Mouse (Mus musculus) lung, adult 2 months (tissue): Measurements from ENCODE around the gene 4931409K22Rik.

Experiments
- CTCF ChIP-seq: fragments of 200-500 bp; IDR thresholded peaks from 2 replicates; pipeline ENCODE4 v1.5.1; 2011; ENCODE audit warnings: mild to moderate bottlenecking, low read length, control low read depth; ENCODE audit not compliant: insufficient read depth
- POLR2A ChIP-seq: fragments of 200-500 bp; IDR thresholded peaks from 2 replicates; pipeline ENCODE4 v1.6.1; 2011; ENCODE audit warnings: low read depth, mild to moderate bottlenecking, control low read depth, low read length, borderline replicate concordance; ENCODE audit errors: extremely low read depth

DNA sequence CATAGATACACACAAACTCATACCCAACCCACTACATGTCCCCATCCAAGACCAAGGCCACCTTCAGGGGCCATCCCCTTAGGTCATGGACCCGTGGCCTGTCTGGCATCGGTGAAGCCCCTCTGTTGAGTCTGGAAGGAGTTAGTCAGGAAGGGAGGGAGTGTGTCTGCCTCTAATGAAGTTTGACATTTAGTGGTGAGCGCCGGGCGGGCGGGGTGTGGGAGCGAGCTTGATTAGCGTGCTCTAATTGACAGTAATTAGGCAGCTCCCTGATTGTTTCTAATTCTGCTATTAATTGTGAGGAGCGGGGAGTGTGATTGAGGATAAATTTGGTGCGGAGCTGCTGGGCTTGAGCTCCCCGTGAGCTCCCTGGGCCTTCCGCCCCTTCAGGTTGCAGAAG is 59.1 kb downstream of the 4931409K22Rik start:
- no peak for TF ChIP-seq CTCF
- TF ChIP-seq POLR2A: no peak
